In the genomic region with DNA sequence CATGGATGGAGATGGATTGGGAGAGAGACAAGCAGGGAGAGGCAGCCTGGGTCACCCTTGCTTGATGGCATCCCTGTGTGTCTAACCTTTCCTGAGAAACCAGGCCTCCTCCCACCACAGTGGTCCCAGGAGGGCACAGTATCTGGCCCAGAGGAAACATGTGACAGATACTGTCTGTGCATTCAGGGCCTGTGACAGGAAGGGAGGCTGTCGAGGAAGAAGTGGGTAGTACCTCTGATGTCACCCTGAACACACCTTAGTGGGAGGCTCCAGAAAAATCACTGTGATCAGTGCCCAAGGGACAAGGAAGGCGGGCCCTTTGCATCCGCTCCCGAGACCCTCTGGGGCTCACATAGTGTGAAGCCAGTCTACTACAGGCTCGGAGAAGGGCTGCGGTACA, we compare ENCODE assay signal across 26 mouse cellular contexts. TPM values are rescaled to one million over a fixed set of nuclear protein-coding genes. Genes with fewer than 3 reads are reported as not detected.
DNase-seq lines count a peak whose midpoint lies in the region; ATAC-seq and TF ChIP-seq lines count a peak whose summit lies in the region.
"Had no signal": no experiment of that assay in that cellular context is flagged by ENCODE, and none has a peak within 500 bp of the region (broad histone marks: within the 10 kb centered on the region; RNA-seq: fewer than 3 reads in every experiment).

No protein-coding gene starts in this region.

- no peak overlapping the region; the same call in 1 of the 2 replicates for H3K9ac ChIP-seq in midbrain, embryonic 13.5 days (replicated peaks)
- H3K9ac ChIP-seq in hindbrain, embryonic 13.5 days: peak overlapping the region; percentile 0; the same call in 1 of the 2 replicates
- H3K9ac ChIP-seq in neural tube, embryonic 14.5 days (replicated peaks; ENCODE audit: low read depth, low read length): no peak overlapping the region
- H3K9ac ChIP-seq: embryonic facial prominence, embryonic 13.5 days; heart, embryonic 13.5 days; limb, embryonic 12.5 days; liver, embryonic 12.5 days had no signal

- no peak for TF ChIP-seq CTCF in left cerebral cortex, adult 2 months (IDR thresholded peaks at IDR 0.05)

- H3K4me2 ChIP-seq in midbrain, embryonic 13.5 days (replicated peaks): no peak overlapping the region
- H3K4me2 ChIP-seq in hindbrain, embryonic 13.5 days: no peak overlapping the region
- H3K4me2 ChIP-seq in neural tube, embryonic 14.5 days (ENCODE audit: low read depth, low read length): no peak overlapping the region
- H3K4me2 ChIP-seq: embryonic facial prominence, embryonic 13.5 days; heart, embryonic 13.5 days; liver, embryonic 12.5 days had no signal

- H3K4me3 ChIP-seq in midbrain, embryonic 13.5 days (replicated peaks): no peak overlapping the region
- H3K4me3 ChIP-seq in midbrain, embryonic 10.5 days: no peak overlapping the region
- H3K4me3 ChIP-seq in hindbrain, embryonic 13.5 days: no peak overlapping the region
- no peak overlapping the region for H3K4me3 ChIP-seq in neural tube, embryonic 14.5 days (ENCODE audit: low read depth, low read length)
- no peak overlapping the region for H3K4me3 ChIP-seq in left cerebral cortex, adult 2 months
- H3K4me3 ChIP-seq: embryonic facial prominence, embryonic 13.5 days; heart, embryonic 13.5 days; limb, embryonic 12.5 days; liver, embryonic 12.5 days; megakaryocyte, embryonic 14.5 days had no signal

- H3K27ac ChIP-seq in midbrain, embryonic 13.5 days: peak overlapping the region; percentile 47; the same call in 1 of the 2 replicates
- H3K27ac ChIP-seq in midbrain, embryonic 10.5 days (replicated peaks): no peak overlapping the region
- peak overlapping the region; percentile 85 for H3K27ac ChIP-seq in hindbrain, embryonic 13.5 days
- H3K27ac ChIP-seq in neural tube, embryonic 14.5 days (ENCODE audit: low read depth, low read length): peak overlapping the region; percentile 75; the same call in 1 of the 2 replicates
- no peak overlapping the region for H3K27ac ChIP-seq in left cerebral cortex, adult 2 months
- H3K27ac ChIP-seq: embryonic facial prominence, embryonic 13.5 days; heart, embryonic 13.5 days; limb, embryonic 12.5 days; liver, embryonic 12.5 days had no signal

- peaks cover 4% of the 10 kb centered on the region; the same call in 1 of the 2 replicates for H3K36me3 ChIP-seq in midbrain, embryonic 13.5 days
- peaks cover 5% of the 10 kb centered on the region for H3K36me3 ChIP-seq in midbrain, embryonic 10.5 days
- peaks cover 3% of the 10 kb centered on the region for H3K36me3 ChIP-seq in hindbrain, embryonic 13.5 days
- H3K36me3 ChIP-seq in neural tube, embryonic 14.5 days (ENCODE audit: control insufficient read depth, insufficient read depth, low read length): no peaks in the 10 kb centered on the region
- H3K36me3 ChIP-seq: embryonic facial prominence, embryonic 13.5 days; heart, embryonic 13.5 days; limb, embryonic 12.5 days had no signal

- ATAC-seq in midbrain, embryonic 13.5 days: no peak
- ATAC-seq in hindbrain, embryonic 13.5 days (ENCODE audit: low FRiP score): no peak
- ATAC-seq in neural tube, embryonic 14.5 days (ENCODE audit: low read depth): 0 out of 2 replicates have a peak, but pooled peaks have one; percentile 8
- ATAC-seq: activated CD4-positive, CD25-positive, alpha-beta regulatory T cell, adult 4 months; CD4-positive, CD25-positive, alpha-beta regulatory T cell, adult 4 months; liver, embryonic 12.5 days; Patski had no signal

- WGBS in midbrain, embryonic 13.5 days: 89% methylated on average over 6 of the region's 6 CpGs
- WGBS in midbrain, embryonic 10.5 days: 89% methylated on average over 6 of the region's 6 CpGs
- WGBS in hindbrain, embryonic 13.5 days: 77% methylated on average over 6 of the region's 6 CpGs
- 70% methylated on average over 6 of the region's 6 CpGs for WGBS in neural tube, embryonic 14.5 days

- intact Hi-C loops in left cerebral cortex, adult 2 months (cut with DNase I): no loop called here

- no peaks in the 10 kb centered on the region for H3K9me3 ChIP-seq in midbrain, embryonic 13.5 days
- no peaks in the 10 kb centered on the region for H3K9me3 ChIP-seq in midbrain, embryonic 10.5 days (replicated peaks)
- no peaks in the 10 kb centered on the region for H3K9me3 ChIP-seq in hindbrain, embryonic 13.5 days
- no peaks in the 10 kb centered on the region for H3K9me3 ChIP-seq in neural tube, embryonic 14.5 days (ENCODE audit: control insufficient read depth, low read length)
- H3K9me3 ChIP-seq: embryonic facial prominence, embryonic 13.5 days; heart, embryonic 13.5 days; limb, embryonic 12.5 days; liver, embryonic 12.5 days; megakaryocyte, embryonic 14.5 days had no signal

- H3K27me3 ChIP-seq in midbrain, embryonic 13.5 days: no peaks in the 10 kb centered on the region
- no peaks in the 10 kb centered on the region for H3K27me3 ChIP-seq in midbrain, embryonic 10.5 days (ENCODE audit: low read depth, poor library complexity, severe bottlenecking)
- H3K27me3 ChIP-seq in hindbrain, embryonic 13.5 days: 0 out of 2 replicates have a peak, but pooled peaks cover 12% of the 10 kb centered on the region
- H3K27me3 ChIP-seq in neural tube, embryonic 14.5 days (ENCODE audit: control insufficient read depth, insufficient read depth, low read length): no peaks in the 10 kb centered on the region
- H3K27me3 ChIP-seq: Patski had no signal

- DNase-seq in adrenal gland, adult 2 months: peak; percentile 3
- no peak for DNase-seq in adrenal gland, postnatal 10 days
- no peak for DNase-seq in midbrain, embryonic 10.5 days (ENCODE audit: low spot score)
- no peak for DNase-seq in left cerebral cortex, adult 2 months (ENCODE audit: extremely low spot score in 1 of 2, low spot score in 2 of 2)
- no peak for DNase-seq in urinary bladder, postnatal 14 days (ENCODE audit: low spot score)
- DNase-seq: adrenal gland, postnatal 25 days; cerebellum, adult 11 months; cerebellum, postnatal 14 days; gastrocnemius, postnatal 10 days; heart, adult 18-20 months; kidney, adult 9 months; kidney, postnatal 36 days; lung, adult 2 months; right cerebral cortex, adult 18-20 months; thymus, postnatal 25 days had no signal

- peaks cover 63% of the 10 kb centered on the region for H3K4me1 ChIP-seq in midbrain, embryonic 13.5 days (replicated peaks)
- peaks cover 50% of the 10 kb centered on the region for H3K4me1 ChIP-seq in midbrain, embryonic 10.5 days
- H3K4me1 ChIP-seq in hindbrain, embryonic 13.5 days (replicated peaks): peaks cover 74% of the 10 kb centered on the region
- H3K4me1 ChIP-seq in neural tube, embryonic 14.5 days (ENCODE audit: control insufficient read depth, insufficient read depth, low read length): peaks cover 48% of the 10 kb centered on the region

RNA-seq across cellular contexts. Expression of a gene that starts 38.2 kb away (rescaled TPM):
- 10 to 100 TPM; 32.9 to 84.3 TPM for total RNA-seq in adrenal gland, adult 2 months (2021)
- 68.3 and 72.0 TPM in 2 replicates for polyA plus RNA-seq in adrenal gland, adult 2 months (2012; rRNA removed)
- 10 to 100 TPM; 29.5 to 56.8 TPM for total RNA-seq in adrenal gland, postnatal 10 days (2021)
- polyA plus RNA-seq in midbrain, embryonic 13.5 days (2015; fragmentation: Nextera tagmentation; extraction: Ambion mirVana): 5.1 and 6.1 TPM in 2 replicates
- polyA plus RNA-seq in midbrain, embryonic 10.5 days (2016; fragmentation: Nextera tagmentation; extraction: Ambion mirVana): 4.0 and 5.1 TPM in 2 replicates
- polyA plus RNA-seq in hindbrain, embryonic 13.5 days (2015; fragmentation: Nextera tagmentation; extraction: Ambion mirVana): 5.8 and 6.4 TPM in 2 replicates
- polyA plus RNA-seq in neural tube, embryonic 14.5 days (2014; fragmentation: Nextera tagmentation; extraction: Ambion mirVana): 5.3 and 7.0 TPM in 2 replicates
- total RNA-seq in left cerebral cortex, adult 2 months (2021): 1 to 10 TPM; 7.9 to 9.0 TPM
- polyA plus RNA-seq: activated CD4-positive, CD25-positive, alpha-beta regulatory T cell, adult 4 months; CD4-positive, CD25-positive, alpha-beta regulatory T cell, adult 4 months had no signal

RNA-seq across cellular contexts. Expression of a gene that starts 52.2 kb away (rescaled TPM):
- total RNA-seq in adrenal gland, adult 2 months (2021): 1 to 10 TPM; 2.5 to 3.1 TPM
- 4.5 and 5.4 TPM in 2 replicates for polyA plus RNA-seq in adrenal gland, adult 2 months (2012; rRNA removed)
- total RNA-seq in adrenal gland, postnatal 10 days (2021): 1 to 10 TPM; 2.8 to 2.9 TPM
- polyA plus RNA-seq in midbrain, embryonic 13.5 days (2015; fragmentation: Nextera tagmentation; extraction: Ambion mirVana): 0.39 and 0.46 TPM in 2 replicates
- polyA plus RNA-seq in midbrain, embryonic 10.5 days (2016; fragmentation: Nextera tagmentation; extraction: Ambion mirVana): 0.12 and 0.27 TPM in 2 replicates
- polyA plus RNA-seq in hindbrain, embryonic 13.5 days (2015; fragmentation: Nextera tagmentation; extraction: Ambion mirVana): 0.53 and 0.65 TPM in 2 replicates
- polyA plus RNA-seq in neural tube, embryonic 14.5 days (2014; fragmentation: Nextera tagmentation; extraction: Ambion mirVana): 0.39 and 0.59 TPM in 2 replicates
- total RNA-seq in left cerebral cortex, adult 2 months (2021): 1 to 10 TPM; 1.8 to 2.2 TPM

Comparison
In these comparisons a context has a peak if more than half of its experiments do, and no peak if none do; other contexts are left out.
1. H3K27ac ChIP-seq: peak in midbrain, embryonic 13.5 days (single experiment), hindbrain, embryonic 13.5 days (single experiment) and neural tube, embryonic 14.5 days (single experiment); none in midbrain, embryonic 10.5 days (single experiment) and left cerebral cortex, adult 2 months (single experiment).